Mouse (Mus musculus): ENCODE data around the gene Slc6a6. TPM values are rescaled to one million over a fixed set of nuclear protein-coding genes. Genes with fewer than 3 reads are reported as not detected.

Slc6a6 gene
- 87.2 TPM for polyA plus RNA-seq (2017; shearing (Covaris generic))

DNA sequence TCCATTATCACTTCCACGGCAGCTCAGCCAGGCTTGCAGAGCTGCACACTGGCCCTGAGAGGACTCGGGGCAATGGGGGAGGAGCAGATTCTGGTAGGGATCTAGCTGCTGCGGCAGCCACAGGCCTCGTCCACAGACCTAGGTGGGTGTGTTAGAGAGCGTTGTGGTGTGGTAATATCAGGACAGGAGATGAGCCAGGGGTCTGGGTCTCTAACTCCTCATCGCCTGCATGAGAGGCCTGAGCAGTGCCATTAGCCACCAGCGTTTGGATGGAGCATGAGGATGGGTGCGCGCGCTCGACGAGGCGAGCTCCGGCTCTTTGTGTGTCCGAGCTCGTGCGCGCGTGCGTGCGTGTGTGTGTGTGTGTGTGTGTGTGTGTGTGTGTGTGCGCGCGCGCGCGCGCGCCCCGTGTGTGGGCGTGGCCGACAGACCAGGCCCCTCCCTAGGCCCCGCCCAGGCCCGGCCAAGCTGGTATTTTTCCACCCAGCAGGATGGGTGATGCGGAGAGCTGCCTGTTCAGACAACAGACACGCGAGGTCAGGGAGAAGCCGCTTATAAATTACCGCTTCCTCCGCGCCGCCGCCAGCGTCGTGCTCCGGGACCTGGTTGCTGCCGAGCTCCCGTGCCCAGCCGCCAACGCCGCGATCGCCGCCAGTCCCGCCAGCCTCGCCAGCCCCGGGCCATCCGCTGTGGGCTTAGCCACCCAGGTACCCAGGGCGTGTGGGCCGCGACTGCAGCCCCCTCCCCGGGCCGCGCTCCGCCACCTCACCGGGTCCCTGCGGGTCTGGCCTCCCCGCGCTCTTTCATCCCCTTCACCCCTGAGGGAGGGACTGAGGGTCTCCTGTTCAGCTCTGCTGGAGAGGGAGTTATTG lies at the start of gene Slc6a6:
TSS of gene Slc6a6 (plus strand) at position 452 of the 872 bp plus-strand sequence.

Other genes with a start within 250 kb of the Slc6a6 start
- 15.1 TPM for gene Chchd4, start 210.5 kb upstream of the Slc6a6 start, polyA plus RNA-seq (2017; shearing (Covaris generic))
- gene Tmem43, start 210.3 kb upstream of the Slc6a6 start, polyA plus RNA-seq (2017; shearing (Covaris generic)) = 63.9 TPM
- gene Xpc, start 168.2 kb upstream of the Slc6a6 start, polyA plus RNA-seq (2017; shearing (Covaris generic)) = 36.3 TPM
- gene Lsm3, start 168.1 kb upstream of the Slc6a6 start, polyA plus RNA-seq (2017; shearing (Covaris generic)) = 128 TPM
- gene Grip2, start 143.2 kb downstream of the Slc6a6 start, polyA plus RNA-seq (2017; shearing (Covaris generic)) = 0.10 TPM
- gene Ccdc174, start 194.0 kb downstream of the Slc6a6 start, polyA plus RNA-seq (2017; shearing (Covaris generic)) = 35.8 TPM
- not detected for gene 4930590J08Rik, start 218.8 kb downstream of the Slc6a6 start, polyA plus RNA-seq (2017; shearing (Covaris generic))

Measured in CD4-positive, CD25-positive, alpha-beta regulatory T cell (primary cell).